Comparison of ENCODE assay signal across 12 mouse cellular contexts in the genomic region with DNA sequence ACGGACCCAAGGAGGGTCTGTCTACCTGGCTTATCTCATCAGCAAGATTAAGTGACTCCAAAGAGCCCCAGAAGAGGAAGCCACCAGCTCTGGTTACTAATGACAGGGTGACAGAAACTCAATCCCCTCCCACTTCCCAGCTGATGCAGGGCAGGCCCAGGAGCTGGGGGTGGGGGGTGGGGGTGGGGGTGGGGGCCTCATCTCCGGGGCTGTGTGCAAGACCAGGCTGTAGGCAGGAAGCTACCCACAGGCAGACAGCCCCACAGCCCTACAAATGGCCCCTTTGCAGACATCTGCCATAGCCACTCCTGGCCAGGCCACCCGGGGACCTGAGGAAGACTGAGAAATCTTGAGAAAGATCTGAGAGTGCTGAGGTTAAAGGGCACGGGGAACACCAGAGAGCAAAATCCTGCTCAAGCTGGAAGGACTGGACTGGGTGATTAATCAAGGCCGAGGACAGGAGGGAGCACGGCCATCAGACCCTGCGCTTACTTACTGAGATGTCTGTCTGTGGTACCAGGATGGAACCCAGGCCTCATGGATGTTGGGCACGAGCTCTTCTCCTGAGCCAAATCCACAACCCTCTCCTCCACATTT.
A peak's percentile ranks its signal among the peaks of the same experiment; 100 is the strongest.
DNase-seq lines count a peak whose midpoint lies in the region; ATAC-seq and TF ChIP-seq lines count a peak whose summit lies in the region.
"Had no signal": no experiment of that assay in that cellular context is flagged by ENCODE, and none has a peak within 500 bp of the region (broad histone marks: within the 10 kb centered on the region; RNA-seq: fewer than 3 reads in every experiment).

No protein-coding gene starts in this region.

- no peak for DNase-seq in heart, postnatal 10 days
- DNase-seq in layer of hippocampus, adult 2 months (ENCODE audit: low spot score in 2 of 2): no peak
- no peak for DNase-seq in layer of hippocampus, postnatal 10 days (ENCODE audit: low spot score in 2 of 2)
- peak; percentile 55 for DNase-seq in embryo, embryonic 10.5 days (ENCODE audit: low spot score)
- no peak for DNase-seq in cerebellum, postnatal 14 days
- DNase-seq in right cerebral cortex, postnatal 36 days (ENCODE audit: low spot score in 2 of 2): no peak
- DNase-seq: adrenal gland, adult 2 months; lung, postnatal 36 days; thymus, postnatal 14 days had no signal

- peak; percentile 60; the same call in 1 of the 2 replicates for ATAC-seq in heart, embryonic 12.5 days (ENCODE audit: insufficient number of reproducible peaks, low FRiP score)
- no peak for ATAC-seq in intestine, postnatal 0 days

- no peak for TF ChIP-seq CTCF in layer of hippocampus, adult 2 months (conservative IDR thresholded peaks at IDR 0.05)
- no peak for TF ChIP-seq CTCF in intestine, postnatal 0 days (IDR thresholded peaks at IDR 0.05; ENCODE audit: low read depth)

- 31% methylated on average over 8 of the region's 8 CpGs for WGBS in heart, embryonic 12.5 days
- WGBS in intestine, postnatal 0 days: 31% methylated on average over 8 of the region's 8 CpGs

- intact Hi-C loops in heart, postnatal 10 days (cut with DNase I): loop anchor here (10.0 kb wide), 1 partner anchor 284 kb away; no protein-coding TSS in a partner anchor

- H3K9ac ChIP-seq in heart, embryonic 12.5 days: 0 out of 2 replicates have a peak overlapping the region, but pooled peaks have one; percentile 26
- H3K9ac ChIP-seq in intestine, postnatal 0 days (ENCODE audit: low read depth, low read length): no peak overlapping the region
- H3K9ac ChIP-seq: hindbrain, embryonic 14.5 days had no signal

- H3K27ac ChIP-seq in heart, embryonic 12.5 days (ENCODE audit: poor library complexity, severe bottlenecking): peak overlapping the region; percentile 74
- peak overlapping the region; percentile 79; the same call in 1 of the 2 replicates for H3K27ac ChIP-seq in layer of hippocampus, adult 2 months
- 0 out of 2 replicates have a peak overlapping the region, but pooled peaks have one; percentile 21 for H3K27ac ChIP-seq in intestine, postnatal 0 days (ENCODE audit: low read depth, low read length)
- H3K27ac ChIP-seq: hindbrain, embryonic 14.5 days had no signal

- H3K4me1 ChIP-seq in heart, embryonic 12.5 days (replicated peaks): peaks cover 79% of the 10 kb centered on the region
- H3K4me1 ChIP-seq in intestine, postnatal 0 days (replicated peaks; ENCODE audit: control insufficient read depth, insufficient read depth, low read length): 0 out of 2 replicates have a peak, but pooled peaks cover 3% of the 10 kb centered on the region

- peak overlapping the region; percentile 3; the same call in 1 of the 2 replicates for H3K4me2 ChIP-seq in heart, embryonic 12.5 days
- H3K4me2 ChIP-seq in intestine, postnatal 0 days (replicated peaks; ENCODE audit: low read depth): no peak overlapping the region
- H3K4me2 ChIP-seq: hindbrain, embryonic 14.5 days had no signal

- H3K36me3 ChIP-seq in heart, embryonic 12.5 days: no peaks in the 10 kb centered on the region
- no peaks in the 10 kb centered on the region for H3K36me3 ChIP-seq in intestine, postnatal 0 days (ENCODE audit: control insufficient read depth, insufficient read depth)

- no peaks in the 10 kb centered on the region for H3K27me3 ChIP-seq in heart, embryonic 12.5 days (replicated peaks)
- no peaks in the 10 kb centered on the region for H3K27me3 ChIP-seq in intestine, postnatal 0 days (replicated peaks; ENCODE audit: control insufficient read depth, insufficient read depth, low read length)

- no peaks in the 10 kb centered on the region for H3K9me3 ChIP-seq in heart, embryonic 12.5 days (replicated peaks)
- no peaks in the 10 kb centered on the region for H3K9me3 ChIP-seq in intestine, postnatal 0 days (ENCODE audit: control insufficient read depth)

- H3K4me3 ChIP-seq in heart, embryonic 12.5 days: no peak overlapping the region
- H3K4me3 ChIP-seq in layer of hippocampus, adult 2 months: no peak overlapping the region
- no peak overlapping the region for H3K4me3 ChIP-seq in intestine, postnatal 0 days (ENCODE audit: low read depth, low read length)

Comparison
In these comparisons a context has a peak if more than half of its experiments do, and no peak if none do; other contexts are left out.
1. H3K27ac ChIP-seq: peak in every context shown above with its lines; median percentile 79 in layer of hippocampus, adult 2 months; 74 in heart, embryonic 12.5 days; 21 in intestine, postnatal 0 days.